Mouse (Mus musculus): ENCODE results near the gene AI593442. TPM values are rescaled to one million over a fixed set of nuclear protein-coding genes. Genes with fewer than 3 reads are reported as not detected.

The AI593442 gene
- total and polyA plus RNA-seq, 3 experiments: not detected

GRCm38 (mm10) chr9:52623926-52624325 is 55.7 kb downstream of the AI593442 start:
- Histone ChIP-seq H3K4me1 (ENCODE audit: control insufficient read depth in 1 of 2, insufficient read depth in 2 of 2, low read length in 2 of 2) (no peaks in the 10 kb centered on the region), H3K27me3 (ENCODE audit: control insufficient read depth in 1 of 2, insufficient read depth in 2 of 2, low read length in 2 of 2) (no peaks in the 10 kb centered on the region), H3K9ac (ENCODE audit: control insufficient read depth, low read depth, low read length, poor library complexity, severe bottlenecking) (no peak overlapping the region), H3K27ac (ENCODE audit: control insufficient read depth, low read depth, low read length) (no peak overlapping the region), H3K4me3 (ENCODE audit: control insufficient read depth in 1 of 2, insufficient read depth in 1 of 2, low read depth in 2 of 2, low read length in 2 of 2) (no peak overlapping the region), H3K9me3 (replicated peaks; ENCODE audit: insufficient read depth, low read length) (no peaks in the 10 kb centered on the region), H3K79me2 (ENCODE audit: control insufficient read depth, insufficient read depth, low read length, poor library complexity) (no peaks in the 10 kb centered on the region), H3K36me3 (ENCODE audit: control insufficient read depth in 1 of 2, insufficient read depth in 2 of 2, low read length in 2 of 2) (no peaks in the 10 kb centered on the region)
- DNase-seq (ENCODE audit: low read depth, low spot score): no peak
- TF ChIP-seq BHLHE40 (IDR thresholded peaks at IDR 0.05; ENCODE audit: borderline replicate concordance, low read depth, low read length) (no peak), UBTF (IDR thresholded peaks at IDR 0.05; ENCODE audit: borderline replicate concordance, insufficient read depth, low read depth, low read length) (no peak), JUND (IDR thresholded peaks at IDR 0.05; ENCODE audit: low read depth, low read length) (no peak), ZKSCAN1 (IDR thresholded peaks at IDR 0.05; ENCODE audit: low read depth, low read length) (no peak), MAFK (IDR thresholded peaks at IDR 0.05; ENCODE audit: borderline replicate concordance, low read depth, low read length) (no peak), USF2 (IDR thresholded peaks at IDR 0.05; ENCODE audit: borderline replicate concordance in 1 of 2, insufficient read depth in 1 of 2, low read depth in 1 of 2, low read length in 2 of 2) (no peak), NRF1 (IDR thresholded peaks at IDR 0.05; ENCODE audit: insufficient read depth, low read depth, low read length, poor library complexity, severe bottlenecking) (no peak), ELF1 (IDR thresholded peaks at IDR 0.05; ENCODE audit: low read depth, low read length) (no peak), KAT2A (conservative IDR thresholded peaks at IDR 0.05; ENCODE audit: low read depth, low read length) (no peak), MAX (IDR thresholded peaks at IDR 0.05; ENCODE audit: low read length) (no peak), GABPA (IDR thresholded peaks at IDR 0.05; ENCODE audit: low read depth, low read length) (no peak), MXI1 (IDR thresholded peaks at IDR 0.05; ENCODE audit: low read depth, low read length) (no peak), CHD2 (IDR thresholded peaks at IDR 0.05; ENCODE audit: low read length) (no peak), NELFE (IDR thresholded peaks at IDR 0.05; ENCODE audit: low read depth, low read length) (no peak), RAD21 (IDR thresholded peaks at IDR 0.05; ENCODE audit: low read depth, low read length) (no peak), MYB (IDR thresholded peaks at IDR 0.05; ENCODE audit: low read depth, low read length) (no peak), TAL1 (IDR thresholded peaks at IDR 0.05; ENCODE audit: low read length) (no peak), TBP (IDR thresholded peaks at IDR 0.05; ENCODE audit: low read depth, low read length) (no peak), ZNF384 (IDR thresholded peaks at IDR 0.05; ENCODE audit: low read depth, low read length) (no peak), SMC3 (IDR thresholded peaks at IDR 0.05; ENCODE audit: low read depth, low read length) (no peak)

Data from MEL (cell line).